Mouse (Mus musculus): ENCODE measurements around the gene Baz2a.
A peak's percentile ranks its signal among the peaks of the same experiment; 100 is the strongest.
"Not testable (repeated sequence)": the region's sequence is repeated elsewhere in the genome, so short reads cannot be mapped to it uniquely, and the experiment has no call there.

Gene Baz2a

GRCm38 (mm10) chr10:128080496-128080895 is 10.9 kb upstream of the Baz2a start:
- ATAC-seq (ENCODE audit: insufficient number of reproducible peaks, low FRiP score, low TSS enrichment) = no peak

DNA sequence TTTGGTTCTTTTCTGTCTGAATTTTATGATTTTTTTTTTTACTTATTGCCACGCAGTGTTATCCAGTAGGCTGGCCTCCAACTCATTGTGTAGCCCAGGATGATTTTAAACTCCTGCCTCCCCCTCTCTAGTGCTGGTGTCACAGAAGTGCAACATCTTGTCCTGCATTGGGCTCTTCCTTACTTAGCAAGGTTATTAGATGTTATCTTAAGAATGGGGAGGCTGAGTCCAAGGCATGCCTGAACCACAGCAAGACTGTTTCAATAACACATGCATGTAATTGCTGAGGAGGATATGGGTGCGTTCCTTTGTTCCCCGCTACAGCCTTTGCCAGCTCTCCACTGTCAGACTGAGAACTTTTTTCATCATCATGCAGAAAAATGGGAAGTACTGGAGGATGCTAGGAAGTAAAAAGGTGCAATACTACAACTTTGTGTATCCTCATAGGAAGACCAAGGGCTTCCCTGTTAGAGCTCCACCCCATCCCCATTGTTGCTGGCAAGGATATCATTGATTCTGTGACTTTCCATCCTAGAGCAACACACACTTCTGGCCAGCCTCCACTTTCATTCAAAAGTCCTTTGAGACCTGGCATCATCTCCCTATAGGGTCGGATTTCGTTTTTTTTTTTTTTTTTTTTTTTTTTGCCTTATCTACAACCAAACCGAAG is 9.4 kb upstream of the Baz2a start:
- ATAC-seq (ENCODE audit: insufficient number of reproducible peaks, low FRiP score, low TSS enrichment) = no peak

- no peak for ATAC-seq (ENCODE audit: insufficient number of reproducible peaks, low FRiP score, low TSS enrichment)
Measured at GRCm38 (mm10) chr10:128082477-128082808, 8.9 kb upstream of the Baz2a start.

DNA sequence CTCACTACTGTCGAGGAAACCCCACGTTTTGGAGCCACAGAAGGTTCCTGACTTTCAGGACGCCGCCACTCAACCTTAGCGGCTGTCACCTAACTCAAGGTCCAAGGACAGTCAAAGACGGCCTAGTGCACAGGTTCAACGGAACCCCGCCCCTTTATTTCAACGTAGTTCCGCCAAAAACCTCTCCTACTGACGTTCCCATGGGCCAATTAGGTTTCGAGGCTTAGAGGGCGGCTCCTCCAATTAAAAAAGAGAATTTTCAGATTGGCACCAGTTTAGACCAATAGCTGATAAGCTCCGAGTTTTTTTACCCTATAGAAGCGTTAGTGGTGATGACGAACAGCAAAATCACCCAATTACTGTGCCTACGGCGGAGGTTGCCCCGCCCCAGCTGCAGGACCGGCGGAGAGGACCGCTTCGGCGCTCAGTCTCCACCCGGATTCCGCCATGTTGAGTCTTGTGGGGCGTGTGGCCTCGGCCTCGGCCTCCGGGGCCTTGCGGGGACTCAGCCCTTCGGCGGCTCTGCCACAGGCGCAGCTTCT is 8.4 kb upstream of the Baz2a start, which contains the start of gene Atp5b:
Gene Atp5b (plus strand): TSS at position 394 of the 542 bp plus-strand sequence.
- peak; percentile 98 for ATAC-seq (ENCODE audit: insufficient number of reproducible peaks, low FRiP score, low TSS enrichment)

- no peak for ATAC-seq (ENCODE audit: insufficient number of reproducible peaks, low FRiP score, low TSS enrichment)
Measured at GRCm38 (mm10) chr10:128083688-128084087, 7.7 kb upstream of the Baz2a start.

- ATAC-seq (ENCODE audit: insufficient number of reproducible peaks, low FRiP score, low TSS enrichment) = no peak
Measured at GRCm38 (mm10) chr10:128084160-128084559, 7.2 kb upstream of the Baz2a start.

DNA sequence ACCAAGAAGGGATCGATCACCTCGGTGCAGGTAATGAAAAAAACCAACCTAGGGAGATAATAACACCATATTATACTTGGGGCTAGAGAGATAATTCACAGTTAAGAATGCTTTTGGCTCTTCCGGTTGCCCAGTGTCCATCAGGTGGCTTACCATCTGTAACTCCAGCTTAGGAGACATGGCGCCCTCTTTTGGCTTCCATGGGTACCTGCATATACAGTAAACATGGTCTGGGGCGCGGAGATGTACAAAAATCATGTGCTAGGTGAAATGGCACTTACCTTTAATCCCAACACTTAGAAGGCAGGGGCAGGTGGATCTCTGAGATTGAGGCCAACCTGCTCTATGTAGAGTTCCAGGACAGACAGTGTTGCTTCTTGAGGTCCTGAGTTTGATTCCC is 5.0 kb upstream of the Baz2a start:
- no peak for ATAC-seq (ENCODE audit: insufficient number of reproducible peaks, low FRiP score, low TSS enrichment)

GRCm38 (mm10) chr10:128087216-128087615 is 4.2 kb upstream of the Baz2a start:
- not testable (repeated sequence) for ATAC-seq (ENCODE audit: insufficient number of reproducible peaks, low FRiP score, low TSS enrichment)

GRCm38 (mm10) chr10:128088181-128088580 is 3.2 kb upstream of the Baz2a start:
- ATAC-seq (ENCODE audit: insufficient number of reproducible peaks, low FRiP score, low TSS enrichment) = no peak

DNA sequence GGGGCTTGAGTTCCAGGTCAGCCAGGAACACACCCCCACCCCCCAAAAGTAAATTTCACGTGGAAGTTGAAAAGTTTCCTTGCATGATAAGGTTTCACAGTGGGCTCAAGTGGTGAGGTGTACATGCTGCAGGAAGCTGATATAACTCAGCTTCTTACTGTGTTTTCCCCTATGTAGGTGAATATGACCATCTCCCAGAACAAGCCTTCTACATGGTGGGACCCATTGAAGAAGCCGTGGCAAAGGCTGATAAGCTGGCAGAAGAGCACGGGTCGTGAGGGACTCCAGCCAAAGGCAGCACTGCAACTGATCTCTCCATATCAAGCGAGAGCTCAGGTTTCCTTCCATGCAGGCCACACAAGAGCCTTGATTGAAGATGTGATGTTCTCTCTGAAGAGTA is 1.5 kb upstream of the Baz2a start:
- no peak for ATAC-seq (ENCODE audit: insufficient number of reproducible peaks, low FRiP score, low TSS enrichment)

DNA sequence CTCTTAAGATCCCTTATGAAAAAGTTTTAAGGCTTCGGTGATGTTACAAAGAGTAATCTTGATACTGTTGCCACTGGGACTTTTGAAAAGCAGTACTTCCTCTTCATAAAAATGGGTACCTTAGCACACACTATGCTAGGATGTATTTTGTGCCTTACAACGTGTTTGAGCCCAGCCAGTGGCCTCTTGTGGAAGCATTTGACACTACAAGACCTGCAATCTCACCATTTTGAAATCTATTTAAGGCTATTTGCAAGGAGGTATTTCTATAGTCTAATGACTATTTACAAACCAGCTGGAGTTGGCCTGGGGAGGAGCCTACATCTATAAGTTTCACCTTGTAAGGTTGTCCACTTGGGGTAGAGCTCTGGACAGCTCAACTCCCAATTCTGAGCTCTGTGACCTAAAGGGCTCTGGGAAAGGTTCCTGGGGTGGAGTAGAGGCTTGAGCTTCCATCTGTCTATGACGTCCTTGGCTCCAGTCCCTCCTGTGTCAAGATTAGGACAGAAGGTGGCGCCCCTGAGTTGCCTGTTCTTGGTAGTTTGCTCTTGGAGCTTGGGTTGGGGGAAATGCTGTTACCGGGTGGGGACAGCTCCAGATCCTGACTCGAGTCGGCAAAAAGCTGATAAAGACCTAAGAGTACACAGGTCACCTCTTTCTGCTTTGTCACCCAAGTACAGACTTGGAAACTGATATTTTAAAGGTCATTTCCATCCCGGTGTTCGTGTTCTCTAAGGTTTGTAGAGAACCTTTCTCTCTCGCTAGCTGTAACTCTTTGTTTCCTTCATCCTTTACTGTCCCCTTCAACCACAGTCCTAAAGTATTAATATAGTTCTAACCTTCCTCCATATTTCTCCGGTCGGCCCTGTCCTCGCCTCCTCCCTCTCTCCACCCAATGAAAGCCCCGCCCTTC is 470 bp upstream of the Baz2a start:
- ATAC-seq (ENCODE audit: insufficient number of reproducible peaks, low FRiP score, low TSS enrichment) = peak; percentile 12; the same call in 1 of the 2 replicates

DNA sequence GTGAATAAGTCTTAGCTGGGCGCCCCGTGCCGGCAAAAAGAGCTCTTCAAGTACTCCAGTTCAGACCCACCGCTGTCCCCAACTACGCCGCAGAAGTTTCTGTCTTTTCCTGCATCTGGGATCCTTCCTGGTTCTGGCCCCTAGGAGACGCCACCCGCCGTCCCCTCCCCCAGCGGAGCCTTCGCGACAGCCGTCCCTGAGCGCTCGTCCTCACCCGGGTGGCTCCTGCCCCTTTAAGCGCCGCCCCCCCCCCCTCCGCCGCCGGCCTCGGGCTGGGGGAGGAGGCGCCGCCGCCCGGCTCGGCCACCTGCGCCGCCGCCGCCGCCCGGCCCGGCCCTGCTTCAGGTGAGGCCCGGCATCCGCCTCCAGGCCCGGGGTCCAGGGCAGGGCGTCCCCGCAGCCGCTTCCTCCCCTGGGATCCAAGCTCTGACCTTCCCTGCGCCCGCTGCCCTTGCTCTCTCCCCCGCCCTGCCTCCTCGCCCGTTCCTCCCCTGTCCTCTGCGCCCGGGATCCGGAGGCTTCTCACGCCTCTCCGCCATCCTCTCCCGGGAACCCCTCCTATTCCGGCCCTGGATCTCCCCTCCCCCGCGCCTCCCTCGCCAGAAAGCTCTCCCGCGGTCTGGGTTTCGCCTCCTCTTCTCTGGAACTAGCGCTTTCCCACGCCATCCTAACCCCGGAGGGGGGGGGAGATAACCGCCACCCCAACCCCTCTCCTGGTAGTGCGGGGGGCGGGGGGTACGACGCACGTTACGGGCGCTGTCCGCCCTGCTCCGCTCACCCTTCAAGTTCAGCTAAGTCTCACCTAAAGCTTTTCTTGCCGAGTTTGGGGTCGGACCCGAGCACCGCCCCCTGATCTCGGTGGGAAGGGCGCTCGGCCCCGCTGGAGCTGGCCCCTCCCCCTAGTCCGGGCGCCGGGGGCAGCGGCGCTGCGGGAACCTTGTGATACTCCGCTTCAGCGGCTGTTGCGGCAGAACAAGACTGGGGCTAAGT is 1.4 kb downstream of the Baz2a start:
- ATAC-seq (ENCODE audit: insufficient number of reproducible peaks, low FRiP score, low TSS enrichment) = peak; percentile 28

DNA sequence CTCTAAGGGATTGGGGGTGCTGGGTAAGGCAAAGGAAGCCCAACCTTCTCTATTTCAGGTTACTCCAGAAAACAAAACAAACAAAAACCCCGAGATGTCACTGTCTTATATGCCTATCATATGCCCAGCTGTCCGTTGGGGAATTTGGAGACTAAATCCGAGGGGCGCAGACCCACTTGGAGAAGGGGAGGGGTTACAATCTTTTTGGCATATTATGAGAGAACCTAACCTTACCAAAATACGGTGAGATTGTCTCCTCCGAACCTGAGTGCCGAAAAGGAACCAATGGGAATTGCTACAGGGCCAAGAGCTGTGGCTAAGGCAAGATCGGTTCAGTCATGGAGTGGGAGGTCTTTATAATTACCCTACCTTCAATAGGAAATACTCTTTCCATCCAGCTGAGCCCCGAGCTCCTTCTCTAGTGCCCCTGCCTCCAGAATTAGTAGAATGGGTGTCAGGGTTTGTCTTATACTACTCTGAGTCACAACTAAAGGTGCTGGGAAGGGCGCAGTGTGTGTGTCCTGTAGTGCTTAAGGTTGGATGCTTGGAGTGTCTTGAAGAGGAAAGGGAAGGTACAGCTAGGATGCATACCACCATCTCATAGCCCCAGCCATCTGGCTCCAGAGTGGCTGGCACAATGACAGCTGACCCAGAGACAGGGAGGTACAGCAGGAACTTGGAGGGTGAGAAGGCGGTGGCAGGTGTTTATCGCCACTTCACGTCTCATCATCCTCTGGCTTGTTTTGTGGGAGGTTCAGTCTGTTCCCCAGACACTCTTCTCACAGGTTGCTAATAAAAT is 2.3 kb downstream of the Baz2a start:
- ATAC-seq (ENCODE audit: insufficient number of reproducible peaks, low FRiP score, low TSS enrichment) = no peak

DNA sequence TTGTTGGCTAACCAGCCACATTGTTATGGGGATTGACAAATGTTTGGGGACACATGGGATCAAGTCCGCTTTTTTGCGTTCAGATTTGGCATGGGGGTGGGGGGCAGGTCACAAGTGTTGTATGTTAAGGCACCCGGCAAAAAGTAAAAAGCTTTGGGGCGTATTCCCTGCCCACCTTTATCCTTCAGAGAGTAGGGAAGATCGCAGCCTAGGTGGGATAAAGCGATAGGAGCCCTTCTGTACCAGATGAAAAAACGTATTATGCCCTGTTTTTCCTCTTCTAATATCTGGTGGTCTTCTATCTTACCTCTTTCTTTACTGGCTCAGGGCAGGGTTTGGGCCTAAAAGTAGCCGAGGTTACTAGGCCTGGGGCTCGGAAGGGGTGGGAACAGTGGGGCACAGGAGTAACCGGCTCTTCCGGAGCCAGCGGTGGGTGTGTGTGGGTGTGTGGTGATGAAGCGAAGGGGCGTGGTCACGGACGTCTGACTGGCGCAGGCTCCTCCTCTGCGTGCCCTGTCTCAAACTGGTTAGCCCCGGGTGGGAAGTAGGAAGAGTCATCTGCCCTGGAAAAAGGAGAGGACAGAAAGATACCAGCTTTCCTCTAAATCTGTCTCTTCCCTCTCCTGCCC is 3.1 kb downstream of the Baz2a start:
- no peak for ATAC-seq (ENCODE audit: insufficient number of reproducible peaks, low FRiP score, low TSS enrichment)

DNA sequence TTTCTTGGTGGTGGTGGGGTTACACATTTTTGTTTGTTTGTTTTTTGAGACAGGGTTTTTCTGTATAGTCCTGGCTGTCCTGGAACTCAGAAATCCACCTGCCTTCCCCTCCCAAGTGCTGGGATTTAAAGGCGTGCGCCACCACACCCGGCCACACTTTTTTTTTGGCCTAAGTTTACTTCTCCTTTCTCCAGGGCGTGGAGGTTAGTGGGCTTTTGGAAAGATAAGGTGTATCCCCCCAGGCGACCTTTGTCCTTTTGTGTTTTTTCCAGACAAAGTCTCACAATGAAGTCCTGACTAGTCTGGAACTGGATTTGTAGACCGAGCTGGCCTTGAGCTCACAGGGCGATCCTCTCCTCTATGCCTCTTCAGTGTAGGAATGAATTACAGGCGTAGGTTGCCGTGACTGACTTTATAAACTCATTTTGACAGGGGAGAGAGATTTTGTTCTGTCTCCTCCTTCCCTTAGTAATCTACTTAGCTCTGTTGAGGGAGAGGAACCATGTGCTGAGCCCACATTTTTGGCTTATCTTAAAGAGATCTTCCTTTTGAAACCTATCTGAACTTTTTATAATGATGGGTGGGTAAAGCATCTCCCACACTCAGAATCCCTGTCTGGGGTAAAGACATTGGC is 3.7 kb downstream of the Baz2a start:
- ATAC-seq (ENCODE audit: insufficient number of reproducible peaks, low FRiP score, low TSS enrichment) = no peak

DNA sequence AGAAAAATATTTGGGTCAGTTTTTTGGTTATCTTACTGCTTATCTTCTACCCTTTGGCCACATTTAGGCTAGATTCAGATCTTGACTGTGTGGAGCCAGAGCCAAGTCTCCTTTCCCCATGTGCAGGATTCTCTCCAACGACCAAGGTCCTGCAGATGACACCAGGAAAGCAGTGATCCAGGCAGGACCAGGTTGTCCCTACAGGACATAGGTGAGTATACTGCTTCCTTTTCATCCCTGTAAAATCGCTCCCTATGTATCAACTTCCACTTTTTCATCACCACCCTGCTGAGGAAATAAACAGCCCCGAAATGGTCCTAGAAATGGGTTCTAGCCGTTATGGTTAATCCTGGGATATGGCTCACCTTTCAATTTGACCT is 4.9 kb downstream of the Baz2a start:
- no peak for ATAC-seq (ENCODE audit: insufficient number of reproducible peaks, low FRiP score, low TSS enrichment)

- peak; percentile 56; the same call in 1 of the 2 replicates for ATAC-seq (ENCODE audit: insufficient number of reproducible peaks, low FRiP score, low TSS enrichment)
Measured at GRCm38 (mm10) chr10:128096693-128097586, 5.6 kb downstream of the Baz2a start.

- ATAC-seq (ENCODE audit: insufficient number of reproducible peaks, low FRiP score, low TSS enrichment) = no peak
Measured at GRCm38 (mm10) chr10:128097587-128097971, 6.2 kb downstream of the Baz2a start.
